Mouse (Mus musculus): Measurements from ENCODE around the gene Unc13c. TPM values are rescaled to one million over a fixed set of nuclear protein-coding genes. Genes with fewer than 3 reads are reported as not detected.
A peak's percentile ranks its signal among the peaks of the same experiment; 100 is the strongest.

Gene Unc13c
- 0.10 and 0.15 TPM in 2 replicates for polyA plus RNA-seq (2011; ENCODE audit: insufficient read depth, insufficient read length, low read depth, missing spikeins)

DNA sequence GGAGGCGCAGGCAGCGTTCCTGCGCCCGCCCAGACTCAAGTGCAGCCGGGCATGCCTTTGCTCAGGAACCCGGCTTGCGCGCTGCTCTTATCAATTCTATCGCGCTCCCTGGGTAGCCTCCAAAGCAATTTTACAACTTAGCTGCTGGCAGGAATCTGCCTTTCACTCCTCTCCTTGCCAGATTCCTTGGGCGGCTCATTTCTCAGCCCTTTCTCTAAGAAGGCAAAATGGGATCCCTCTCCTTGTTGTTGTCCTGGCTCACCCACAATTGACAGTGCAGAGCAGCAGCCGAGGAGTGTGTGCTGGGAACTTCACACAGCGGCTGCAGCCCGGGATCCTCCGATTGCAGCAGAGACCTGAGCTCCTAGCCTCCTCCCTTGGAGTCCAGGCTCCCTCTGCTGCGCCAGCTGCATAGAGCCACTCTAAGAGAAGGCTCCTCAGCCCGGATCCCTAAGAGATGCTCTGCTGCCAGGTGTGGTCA lies at the start of gene Unc13c:
Gene Unc13c (minus strand): TSS at position 326 of the 481 bp plus-strand sequence.
- H3K27me3 ChIP-seq (ENCODE audit: control insufficient read depth, insufficient read depth, low read length, poor library complexity, severe bottlenecking): peaks cover 2% of the 10 kb centered on the region; the same call in 1 of the 2 replicates
- TF ChIP-seq CTCF (IDR thresholded peaks at IDR 0.05; ENCODE audit: low read depth, low read length) (peak; percentile 9), EP300 (IDR thresholded peaks at IDR 0.05; ENCODE audit: insufficient read depth, low read depth, low read length) (no peak), POLR2A (IDR thresholded peaks at IDR 0.05; ENCODE audit: insufficient read depth, low read length) (no peak)
- H3K4me1 ChIP-seq (ENCODE audit: control insufficient read depth, insufficient read depth, low read length): no peaks in the 10 kb centered on the region
- peak within 1 kb of the TSS; percentile 26; the same call in 1 of the 2 replicates for H3K9ac ChIP-seq (ENCODE audit: low read depth, poor library complexity, severe bottlenecking)
- no peak within 1 kb of the TSS for H3K27ac ChIP-seq (ENCODE audit: insufficient read depth, low read length)
- H3K4me3 ChIP-seq (ENCODE audit: low read depth, low read length): peak within 1 kb of the TSS; percentile 52
- no peaks in the 10 kb centered on the region for H3K36me3 ChIP-seq (ENCODE audit: control insufficient read depth, insufficient read depth, low read length, poor library complexity, severe bottlenecking)
- H3K9me3 ChIP-seq (replicated peaks; ENCODE audit: control insufficient read depth, insufficient read depth, low read length, poor library complexity, severe bottlenecking): no peaks in the 10 kb centered on the region

DNA sequence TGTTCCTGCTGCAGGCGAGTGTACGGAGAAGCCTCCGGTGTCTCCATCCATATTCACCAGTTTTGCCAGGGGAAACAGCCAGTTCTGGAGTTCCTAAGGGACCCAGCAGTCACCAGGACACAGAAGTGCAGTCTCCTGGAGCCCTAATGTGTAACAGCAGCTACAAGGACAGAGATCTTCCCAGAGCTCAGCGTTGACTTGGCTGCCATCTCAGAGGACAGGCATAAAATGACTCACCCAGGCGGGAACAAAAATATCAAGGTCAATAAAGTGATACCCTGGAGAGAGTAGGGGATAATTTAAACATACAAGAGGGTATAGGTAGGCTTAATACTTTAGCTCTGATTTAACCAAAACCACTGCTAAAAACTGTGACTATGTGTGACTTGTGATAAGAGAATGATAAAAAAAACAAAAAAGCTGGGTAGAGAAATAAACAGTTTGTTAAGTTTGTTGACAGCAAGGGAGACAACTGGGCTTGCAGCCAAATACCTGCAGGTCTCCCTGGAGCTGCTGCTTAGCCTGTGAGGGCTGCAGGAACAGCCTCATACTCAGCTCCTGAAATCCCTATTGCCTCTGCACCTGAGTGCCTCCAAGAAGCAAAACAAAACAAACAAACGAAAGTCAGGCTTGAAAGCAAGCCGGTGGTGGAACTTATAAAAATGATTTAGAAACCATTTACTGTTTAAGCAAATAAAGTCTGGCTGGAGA lies 39.4 kb upstream of the Unc13c start:
- TF ChIP-seq EP300 (IDR thresholded peaks at IDR 0.05; ENCODE audit: insufficient read depth, low read depth, low read length) (no peak), CTCF (IDR thresholded peaks at IDR 0.05; ENCODE audit: low read depth, low read length) (no peak), POLR2A (IDR thresholded peaks at IDR 0.05; ENCODE audit: insufficient read depth, low read length) (no peak)
- H3K36me3 ChIP-seq (ENCODE audit: control insufficient read depth, insufficient read depth, low read length, poor library complexity, severe bottlenecking): no peaks in the 10 kb centered on the region
- H3K27ac ChIP-seq (ENCODE audit: insufficient read depth, low read length): no peak overlapping the region
- no peak overlapping the region for H3K4me3 ChIP-seq (ENCODE audit: low read depth, low read length)
- H3K9ac ChIP-seq (ENCODE audit: low read depth, poor library complexity, severe bottlenecking): no peak overlapping the region
- no peaks in the 10 kb centered on the region for H3K27me3 ChIP-seq (ENCODE audit: control insufficient read depth, insufficient read depth, low read length, poor library complexity, severe bottlenecking)
- no peaks in the 10 kb centered on the region for H3K9me3 ChIP-seq (replicated peaks; ENCODE audit: control insufficient read depth, insufficient read depth, low read length, poor library complexity, severe bottlenecking)
- H3K4me1 ChIP-seq (ENCODE audit: control insufficient read depth, insufficient read depth, low read length): no peaks in the 10 kb centered on the region

DNA sequence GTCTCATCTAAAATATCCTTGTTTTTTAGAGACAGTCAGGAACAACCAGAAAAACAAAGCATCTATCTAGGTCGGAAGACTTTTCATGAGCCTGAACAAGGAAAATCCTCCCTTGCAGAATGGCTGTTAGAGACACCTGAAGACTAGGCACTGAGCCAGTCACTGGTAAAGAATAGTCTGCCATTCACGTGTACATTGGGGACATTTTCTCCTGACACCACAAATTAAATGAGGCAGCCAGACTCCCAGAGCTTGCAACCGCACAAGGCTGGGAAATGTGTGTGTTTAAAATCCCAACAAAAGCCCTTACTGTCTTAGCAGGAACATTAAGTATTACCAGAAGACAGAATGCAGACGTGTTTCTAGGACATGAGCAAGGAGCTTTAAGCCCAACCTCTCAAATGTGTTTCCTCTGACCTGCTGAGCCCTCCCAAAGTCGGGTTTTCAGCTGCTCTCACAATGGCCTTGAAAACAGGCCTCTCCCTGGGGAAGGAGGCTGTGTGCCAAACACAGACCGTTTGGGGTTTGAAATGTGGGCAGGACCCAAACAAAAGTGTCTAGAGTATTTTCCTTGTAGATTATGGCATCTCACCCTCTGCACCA lies 33.7 kb upstream of the Unc13c start:
- Histone ChIP-seq H3K9me3 (replicated peaks; ENCODE audit: control insufficient read depth, insufficient read depth, low read length, poor library complexity, severe bottlenecking) (no peaks in the 10 kb centered on the region), H3K4me1 (ENCODE audit: control insufficient read depth, insufficient read depth, low read length) (no peaks in the 10 kb centered on the region), H3K4me3 (ENCODE audit: low read depth, low read length) (no peak overlapping the region), H3K27me3 (ENCODE audit: control insufficient read depth, insufficient read depth, low read length, poor library complexity, severe bottlenecking) (no peaks in the 10 kb centered on the region), H3K27ac (ENCODE audit: insufficient read depth, low read length) (no peak overlapping the region), H3K36me3 (ENCODE audit: control insufficient read depth, insufficient read depth, low read length, poor library complexity, severe bottlenecking) (no peaks in the 10 kb centered on the region), H3K9ac (ENCODE audit: low read depth, poor library complexity, severe bottlenecking) (no peak overlapping the region)
- TF ChIP-seq CTCF (IDR thresholded peaks at IDR 0.05; ENCODE audit: low read depth, low read length) (no peak), POLR2A (IDR thresholded peaks at IDR 0.05; ENCODE audit: insufficient read depth, low read length) (no peak), EP300 (IDR thresholded peaks at IDR 0.05; ENCODE audit: insufficient read depth, low read depth, low read length) (no peak)

DNA sequence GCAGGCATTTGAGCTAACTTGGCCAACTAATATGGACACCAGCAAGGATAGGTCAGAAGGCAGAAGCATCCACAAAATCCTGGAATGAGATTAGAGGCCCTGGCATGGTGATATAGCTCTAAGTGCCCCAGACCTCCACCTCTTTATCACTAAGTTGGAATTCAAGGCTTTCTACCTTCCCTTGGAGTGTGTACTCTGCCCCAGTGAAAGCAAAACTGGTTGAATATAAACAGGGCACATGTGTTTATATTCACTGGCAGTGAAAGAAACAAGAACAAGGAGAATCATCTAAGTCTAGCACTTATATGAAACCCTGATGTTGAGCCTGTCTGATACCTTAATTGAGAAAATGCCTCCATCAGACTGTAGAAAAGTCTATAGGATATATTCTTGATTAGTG lies 19.3 kb upstream of the Unc13c start:
- Histone ChIP-seq H3K9ac (ENCODE audit: low read depth, poor library complexity, severe bottlenecking) (no peak overlapping the region), H3K27me3 (ENCODE audit: control insufficient read depth, insufficient read depth, low read length, poor library complexity, severe bottlenecking) (no peaks in the 10 kb centered on the region), H3K4me1 (ENCODE audit: control insufficient read depth, insufficient read depth, low read length) (no peaks in the 10 kb centered on the region), H3K27ac (ENCODE audit: insufficient read depth, low read length) (no peak overlapping the region), H3K9me3 (replicated peaks; ENCODE audit: control insufficient read depth, insufficient read depth, low read length, poor library complexity, severe bottlenecking) (no peaks in the 10 kb centered on the region), H3K4me3 (ENCODE audit: low read depth, low read length) (no peak overlapping the region), H3K36me3 (ENCODE audit: control insufficient read depth, insufficient read depth, low read length, poor library complexity, severe bottlenecking) (no peaks in the 10 kb centered on the region)
- no peak for TF ChIP-seq EP300 (IDR thresholded peaks at IDR 0.05; ENCODE audit: insufficient read depth, low read depth, low read length)
- TF ChIP-seq CTCF (IDR thresholded peaks at IDR 0.05; ENCODE audit: low read depth, low read length): no peak
- TF ChIP-seq POLR2A (IDR thresholded peaks at IDR 0.05; ENCODE audit: insufficient read depth, low read length): no peak

DNA sequence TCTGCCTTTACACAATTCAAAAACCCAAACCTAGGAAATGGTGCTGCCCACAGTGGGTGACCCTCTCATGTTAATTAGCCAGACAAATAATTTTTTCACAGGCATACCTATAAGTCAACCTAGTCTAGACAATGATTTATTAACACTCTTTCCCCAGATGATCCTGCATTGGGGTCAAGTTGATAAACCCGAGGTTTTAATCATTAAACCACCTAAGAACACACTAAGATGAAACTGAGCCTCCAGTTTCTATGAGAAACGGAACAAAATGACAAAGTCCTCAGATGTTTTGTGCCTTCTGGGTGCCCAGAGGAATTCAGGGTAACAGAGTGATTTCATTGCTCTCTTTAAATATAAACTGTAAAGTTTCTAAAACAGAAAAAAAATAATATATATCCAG lies 18.5 kb upstream of the Unc13c start:
- H3K4me1 ChIP-seq (ENCODE audit: control insufficient read depth, insufficient read depth, low read length): no peaks in the 10 kb centered on the region
- no peak overlapping the region for H3K4me3 ChIP-seq (ENCODE audit: low read depth, low read length)
- H3K9ac ChIP-seq (ENCODE audit: low read depth, poor library complexity, severe bottlenecking): no peak overlapping the region
- no peak overlapping the region for H3K27ac ChIP-seq (ENCODE audit: insufficient read depth, low read length)
- no peaks in the 10 kb centered on the region for H3K27me3 ChIP-seq (ENCODE audit: control insufficient read depth, insufficient read depth, low read length, poor library complexity, severe bottlenecking)
- H3K36me3 ChIP-seq (ENCODE audit: control insufficient read depth, insufficient read depth, low read length, poor library complexity, severe bottlenecking): no peaks in the 10 kb centered on the region
- no peaks in the 10 kb centered on the region for H3K9me3 ChIP-seq (replicated peaks; ENCODE audit: control insufficient read depth, insufficient read depth, low read length, poor library complexity, severe bottlenecking)
- TF ChIP-seq POLR2A (IDR thresholded peaks at IDR 0.05; ENCODE audit: insufficient read depth, low read length) (no peak), CTCF (IDR thresholded peaks at IDR 0.05; ENCODE audit: low read depth, low read length) (no peak), EP300 (IDR thresholded peaks at IDR 0.05; ENCODE audit: insufficient read depth, low read depth, low read length) (no peak)

Measured in ES-Bruce4 (cell line).